Mouse (Mus musculus) bone marrow, adult 2 months (tissue): Measurements from ENCODE around the gene Prkrip1.

Experiments used
- CTCF ChIP-seq: fragments of 200-500 bp; IDR thresholded peaks from 2 replicates; pipeline ENCODE4 v1.5.1; 2011; ENCODE audit warnings: low read length, control low read depth; ENCODE audit not compliant: control insufficient read depth, insufficient read depth
- POLR2A ChIP-seq: fragments of 200-500 bp; IDR thresholded peaks from 2 replicates; pipeline ENCODE4 v1.6.1; 2011; ENCODE audit warnings: low read depth, mild to moderate bottlenecking, control low read depth, low read length, borderline replicate concordance; ENCODE audit not compliant: control insufficient read depth

- TF ChIP-seq POLR2A (no peak), CTCF (no peak)
These were observed 14.0 kb upstream of the Prkrip1 start for GRCm38 (mm10) chr5:136212716-136213115.
